Mouse (Mus musculus): ENCODE data around the gene Uba52.

The Uba52 gene

GRCm38 (mm10) chr8:70481908-70482307 lies 28.7 kb downstream of the Uba52 start:
- DNase-seq (ENCODE audit: low spot score) = peak; percentile 80

GRCm38 (mm10) chr8:70477269-70477982 lies 33.2 kb downstream of the Uba52 start:
- no peak for DNase-seq (ENCODE audit: low spot score)

- peak; percentile 93 for DNase-seq (ENCODE audit: low spot score)
These were observed 34.0 kb downstream of the Uba52 start, which contains the start of gene Klhl26 for GRCm38 (mm10) chr8:70476333-70477268. Gene Klhl26 (minus strand): TSS chr8:70476968.

GRCm38 (mm10) chr8:70471856-70472255 lies 38.7 kb downstream of the Uba52 start:
- no peak for DNase-seq (ENCODE audit: low spot score)

- no peak for DNase-seq (ENCODE audit: low spot score)
These were observed 40.7 kb downstream of the Uba52 start for GRCm38 (mm10) chr8:70469938-70470337.

GRCm38 (mm10) chr8:70469295-70469916 lies 41.2 kb downstream of the Uba52 start:
- DNase-seq (ENCODE audit: low spot score) = no peak

- no peak for DNase-seq (ENCODE audit: low spot score)
These were observed 41.9 kb downstream of the Uba52 start for GRCm38 (mm10) chr8:70468733-70469132.

GRCm38 (mm10) chr8:70467907-70468306 lies 42.7 kb downstream of the Uba52 start:
- DNase-seq (ENCODE audit: low spot score) = no peak

GRCm38 (mm10) chr8:70467229-70467725 lies 43.3 kb downstream of the Uba52 start:
- no peak for DNase-seq (ENCODE audit: low spot score)

GRCm38 (mm10) chr8:70466771-70467170 lies 43.8 kb downstream of the Uba52 start:
- DNase-seq (ENCODE audit: low spot score) = no peak

GRCm38 (mm10) chr8:70466305-70466704 lies 44.3 kb downstream of the Uba52 start:
- DNase-seq (ENCODE audit: low spot score) = no peak

- DNase-seq (ENCODE audit: low spot score) = no peak
These were observed 44.9 kb downstream of the Uba52 start for GRCm38 (mm10) chr8:70465701-70466100.

GRCm38 (mm10) chr8:70464162-70464561 lies 46.4 kb downstream of the Uba52 start:
- no peak for DNase-seq (ENCODE audit: low spot score)

GRCm38 (mm10) chr8:70463306-70463705 lies 47.3 kb downstream of the Uba52 start:
- peak; percentile 76 for DNase-seq (ENCODE audit: low spot score)

- peak; percentile 24 for DNase-seq (ENCODE audit: low spot score)
These were observed 48.1 kb downstream of the Uba52 start for GRCm38 (mm10) chr8:70462516-70462813.

- peak; percentile 21 for DNase-seq (ENCODE audit: low spot score)
These were observed 48.7 kb downstream of the Uba52 start for GRCm38 (mm10) chr8:70461765-70462515.

- DNase-seq (ENCODE audit: low spot score) = peak; percentile 41
These were observed 50.0 kb downstream of the Uba52 start for GRCm38 (mm10) chr8:70460606-70461005.

GRCm38 (mm10) chr8:70460199-70460598 lies 50.4 kb downstream of the Uba52 start:
- no peak for DNase-seq (ENCODE audit: low spot score)

- DNase-seq (ENCODE audit: low spot score) = no peak
These were observed 51.0 kb downstream of the Uba52 start for GRCm38 (mm10) chr8:70459636-70460035.

- no peak for DNase-seq (ENCODE audit: low spot score)
These were observed 52.1 kb downstream of the Uba52 start for GRCm38 (mm10) chr8:70458462-70458861.
